Mouse (Mus musculus): ENCODE measurements around the gene Hs3st5. TPM values are rescaled to one million over a fixed set of nuclear protein-coding genes. Genes with fewer than 3 reads are reported as not detected.

Hs3st5 gene
- polyA plus RNA-seq, 1 experiment from 2014 or later: 0.17 TPM

- CTCF ChIA-PET: no interaction called here
- POLR2A ChIA-PET: no interaction called here
- no peak for TF ChIP-seq CTCF (IDR thresholded peaks at IDR 0.05)
- no peak for ATAC-seq
- DNase-seq (ENCODE audit: low read depth, low spot score): no peak
- H3K27me3 ChIP-seq: no peaks in the 10 kb centered on the region
- in situ Hi-C loops (cut with MboI; ENCODE audit: low pct_unique_long_range_greater_than_20kb): no loop called here
Observed at GRCm38 (mm10) chr10:36805265-36805664, 298.7 kb downstream of the Hs3st5 start.

GRCm38 (mm10) chr10:36805788-36806187 lies 299.2 kb downstream of the Hs3st5 start:
- in situ Hi-C loops (cut with MboI; ENCODE audit: low pct_unique_long_range_greater_than_20kb): no loop called here
- ChIA-PET POLR2A (no interaction called here), CTCF (no interaction called here)
- TF ChIP-seq CTCF (IDR thresholded peaks at IDR 0.05): no peak
- DNase-seq (ENCODE audit: low read depth, low spot score) (no peak), ATAC-seq (no peak)
- no peaks in the 10 kb centered on the region for H3K27me3 ChIP-seq

GRCm38 (mm10) chr10:36807007-36807406 lies 300.4 kb downstream of the Hs3st5 start:
- in situ Hi-C loops (cut with MboI; ENCODE audit: low pct_unique_long_range_greater_than_20kb): no loop called here
- no peak for ATAC-seq
- no peak for DNase-seq (ENCODE audit: low read depth, low spot score)
- no peaks in the 10 kb centered on the region for H3K27me3 ChIP-seq
- ChIA-PET POLR2A (no interaction called here), CTCF (no interaction called here)
- no peak for TF ChIP-seq CTCF (IDR thresholded peaks at IDR 0.05)

- no peaks in the 10 kb centered on the region for H3K27me3 ChIP-seq
- DNase-seq (ENCODE audit: low read depth, low spot score): no peak
- CTCF ChIA-PET: no interaction called here
- ATAC-seq: no peak
- POLR2A ChIA-PET: no interaction called here
- TF ChIP-seq CTCF (IDR thresholded peaks at IDR 0.05): no peak
- in situ Hi-C loops (cut with MboI; ENCODE audit: low pct_unique_long_range_greater_than_20kb): no loop called here
Observed at GRCm38 (mm10) chr10:36818867-36819266, 312.3 kb downstream of the Hs3st5 start.

GRCm38 (mm10) chr10:36829079-36829478 lies 322.5 kb downstream of the Hs3st5 start:
- H3K27me3 ChIP-seq: no peaks in the 10 kb centered on the region
- in situ Hi-C loops (cut with MboI; ENCODE audit: low pct_unique_long_range_greater_than_20kb): no loop called here
- ATAC-seq: no peak
- no peak for TF ChIP-seq CTCF (IDR thresholded peaks at IDR 0.05)
- DNase-seq (ENCODE audit: low read depth, low spot score): no peak
- CTCF ChIA-PET: no interaction called here
- POLR2A ChIA-PET: no interaction called here

- DNase-seq (ENCODE audit: low read depth, low spot score): no peak
- CTCF ChIA-PET: no interaction called here
- no peaks in the 10 kb centered on the region for H3K27me3 ChIP-seq
- POLR2A ChIA-PET: no interaction called here
- TF ChIP-seq CTCF (IDR thresholded peaks at IDR 0.05): no peak
- in situ Hi-C loops (cut with MboI; ENCODE audit: low pct_unique_long_range_greater_than_20kb): no loop called here
- ATAC-seq: no peak
Observed at GRCm38 (mm10) chr10:36832204-36832603, 325.6 kb downstream of the Hs3st5 start.

- DNase-seq (ENCODE audit: low read depth, low spot score): no peak
- no peaks in the 10 kb centered on the region for H3K27me3 ChIP-seq
- peak; percentile 77 for TF ChIP-seq CTCF (IDR thresholded peaks at IDR 0.05)
- no peak for ATAC-seq
- CTCF ChIA-PET: interaction anchor here (1.3 to 2.6 kb wide), 2 partner anchors 11 to 16 kb away, joined by 3 to 12 read pairs; no protein-coding TSS in a partner anchor
- POLR2A ChIA-PET: interaction anchor here (0.6 kb wide), 1 partner anchor 745 kb away, joined by 3 read pairs; no protein-coding TSS in a partner anchor
- in situ Hi-C loops (cut with MboI; ENCODE audit: low pct_unique_long_range_greater_than_20kb): no loop called here
Observed at GRCm38 (mm10) chr10:36834224-36834623, 327.6 kb downstream of the Hs3st5 start.

GRCm38 (mm10) chr10:36835836-36836516 lies 329.4 kb downstream of the Hs3st5 start:
- no peaks in the 10 kb centered on the region for H3K27me3 ChIP-seq
- TF ChIP-seq CTCF (IDR thresholded peaks at IDR 0.05): no peak
- no peak for DNase-seq (ENCODE audit: low read depth, low spot score)
- ATAC-seq: peak; percentile 57
- in situ Hi-C loops (cut with MboI; ENCODE audit: low pct_unique_long_range_greater_than_20kb): no loop called here
- POLR2A ChIA-PET: no interaction called here
- CTCF ChIA-PET: no interaction called here

- in situ Hi-C loops (cut with MboI; ENCODE audit: low pct_unique_long_range_greater_than_20kb): no loop called here
- DNase-seq (ENCODE audit: low read depth, low spot score) (no peak), ATAC-seq (no peak)
- peaks cover 3% of the 10 kb centered on the region for H3K27me3 ChIP-seq
- ChIA-PET CTCF (no interaction called here), POLR2A (no interaction called here)
- no peak for TF ChIP-seq CTCF (IDR thresholded peaks at IDR 0.05)
Observed at GRCm38 (mm10) chr10:36850231-36850630, 343.6 kb downstream of the Hs3st5 start.

- no peaks in the 10 kb centered on the region for H3K27me3 ChIP-seq
- DNase-seq (ENCODE audit: low read depth, low spot score) (no peak), ATAC-seq (no peak)
- CTCF ChIA-PET: no interaction called here
- TF ChIP-seq CTCF (IDR thresholded peaks at IDR 0.05): no peak
- in situ Hi-C loops (cut with MboI; ENCODE audit: low pct_unique_long_range_greater_than_20kb): no loop called here
- POLR2A ChIA-PET: no interaction called here
Observed at GRCm38 (mm10) chr10:36862127-36862895, 355.7 kb downstream of the Hs3st5 start.
